20 mouse cellular contexts compared by ENCODE assay signal in genomic region chr13:9167842-9168241, GRCm38 (mm10).
"Had no signal": no experiment of that assay in that cellular context is flagged by ENCODE, and none has a peak within 500 bp of the region (broad histone marks: within the 10 kb centered on the region; RNA-seq: fewer than 3 reads in every experiment).

No protein-coding gene starts in this region.

- DNase-seq: lung, adult 18-20 months; lung, embryonic 14.5 days; lung, postnatal 14 days; lung, postnatal 36 days; midbrain, embryonic 14.5 days; retina, postnatal 1 day; right cerebral cortex, adult 18-20 months; right cerebral cortex, postnatal 25 days; right cerebral cortex, postnatal 4 days; spleen, adult 18-20 months; thymus, adult 2 months; thymus, postnatal 25 days; thymus, postnatal 4 days had no signal

- H3K9me3 ChIP-seq: midbrain, embryonic 10.5 days; midbrain, embryonic 12.5 days; neural tube, embryonic 13.5 days; neural tube, embryonic 15.5 days had no signal

- H3K4me1 ChIP-seq: midbrain, embryonic 10.5 days; midbrain, embryonic 12.5 days; neural tube, embryonic 13.5 days; neural tube, embryonic 15.5 days had no signal

- H3K27ac ChIP-seq: macrophage; midbrain, embryonic 10.5 days; midbrain, embryonic 12.5 days; neural tube, embryonic 13.5 days; neural tube, embryonic 15.5 days had no signal

- H3K9ac ChIP-seq: lung, embryonic 14.5 days; midbrain, embryonic 12.5 days; neural tube, embryonic 13.5 days; neural tube, embryonic 15.5 days had no signal

- H3K4me3 ChIP-seq: midbrain, embryonic 10.5 days; midbrain, embryonic 12.5 days; myocyte; neural tube, embryonic 13.5 days; neural tube, embryonic 15.5 days had no signal

- H3K4me2 ChIP-seq: lung, embryonic 14.5 days; midbrain, embryonic 12.5 days; neural tube, embryonic 13.5 days; neural tube, embryonic 15.5 days had no signal

- H3K27me3 ChIP-seq: midbrain, embryonic 12.5 days; neural tube, embryonic 13.5 days; neural tube, embryonic 15.5 days had no signal

- ATAC-seq: midbrain, embryonic 16.5 days had no signal
